Mouse (Mus musculus): ENCODE data around the gene Vars2.

The Vars2 gene

GRCm38 (mm10) chr17:35667334-35668065 lies at the start of gene Vars2:
Vars2 (minus strand) TSS chr17:35667592.
- DNase-seq = peak; percentile 98

- no peak for DNase-seq
These were observed 49.7 kb upstream of the Vars2 start for GRCm38 (mm10) chr17:35717080-35717479.

- no peak for DNase-seq
These were observed 48.7 kb upstream of the Vars2 start for GRCm38 (mm10) chr17:35716114-35716513.

- DNase-seq = no peak
These were observed 43.4 kb upstream of the Vars2 start for GRCm38 (mm10) chr17:35710705-35711347.

GRCm38 (mm10) chr17:35708611-35709010 lies 41.2 kb upstream of the Vars2 start:
- DNase-seq = no peak

- DNase-seq = no peak
These were observed 40.5 kb upstream of the Vars2 start for GRCm38 (mm10) chr17:35707929-35708328.

GRCm38 (mm10) chr17:35705836-35706235 lies 38.4 kb upstream of the Vars2 start:
- peak; percentile 61 for DNase-seq

GRCm38 (mm10) chr17:35704621-35705464 lies 37.5 kb upstream of the Vars2 start, which contains the start of gene Ddr1:
Ddr1 (minus strand) TSS chr17:35704621.
- DNase-seq = no peak

DNA sequence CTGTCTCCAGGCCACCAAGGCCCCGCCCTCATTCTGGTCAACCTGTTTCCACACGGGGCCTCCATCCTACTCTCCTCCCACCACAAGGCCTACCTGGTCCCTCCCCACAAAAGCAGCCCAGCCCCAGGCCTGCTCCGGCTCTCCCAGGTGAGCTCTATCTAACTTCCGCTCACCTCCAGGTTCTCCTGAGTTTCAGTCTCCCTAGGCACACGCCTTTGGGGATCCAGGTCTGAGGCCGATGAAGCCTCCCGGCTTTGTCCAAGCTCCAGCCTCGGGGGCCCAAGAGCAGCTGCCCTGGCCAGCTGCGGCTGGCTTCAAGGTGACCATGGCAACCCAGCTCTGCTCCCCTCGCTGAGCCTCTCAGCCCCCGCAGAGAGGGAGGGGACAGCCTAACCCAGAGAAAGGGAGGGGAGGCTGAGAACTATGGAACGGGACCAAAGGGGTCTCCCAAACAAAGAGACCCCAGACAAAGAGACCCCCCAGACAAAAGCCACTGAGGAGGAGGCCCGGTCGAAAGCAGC lies 36.4 kb upstream of the Vars2 start:
- no peak for DNase-seq

- no peak for DNase-seq
These were observed 35.7 kb upstream of the Vars2 start for GRCm38 (mm10) chr17:35703065-35703464.

GRCm38 (mm10) chr17:35702605-35703004 lies 35.2 kb upstream of the Vars2 start:
- no peak for DNase-seq

- DNase-seq = peak; percentile 52
These were observed 34.6 kb upstream of the Vars2 start for GRCm38 (mm10) chr17:35701978-35702461.

DNA sequence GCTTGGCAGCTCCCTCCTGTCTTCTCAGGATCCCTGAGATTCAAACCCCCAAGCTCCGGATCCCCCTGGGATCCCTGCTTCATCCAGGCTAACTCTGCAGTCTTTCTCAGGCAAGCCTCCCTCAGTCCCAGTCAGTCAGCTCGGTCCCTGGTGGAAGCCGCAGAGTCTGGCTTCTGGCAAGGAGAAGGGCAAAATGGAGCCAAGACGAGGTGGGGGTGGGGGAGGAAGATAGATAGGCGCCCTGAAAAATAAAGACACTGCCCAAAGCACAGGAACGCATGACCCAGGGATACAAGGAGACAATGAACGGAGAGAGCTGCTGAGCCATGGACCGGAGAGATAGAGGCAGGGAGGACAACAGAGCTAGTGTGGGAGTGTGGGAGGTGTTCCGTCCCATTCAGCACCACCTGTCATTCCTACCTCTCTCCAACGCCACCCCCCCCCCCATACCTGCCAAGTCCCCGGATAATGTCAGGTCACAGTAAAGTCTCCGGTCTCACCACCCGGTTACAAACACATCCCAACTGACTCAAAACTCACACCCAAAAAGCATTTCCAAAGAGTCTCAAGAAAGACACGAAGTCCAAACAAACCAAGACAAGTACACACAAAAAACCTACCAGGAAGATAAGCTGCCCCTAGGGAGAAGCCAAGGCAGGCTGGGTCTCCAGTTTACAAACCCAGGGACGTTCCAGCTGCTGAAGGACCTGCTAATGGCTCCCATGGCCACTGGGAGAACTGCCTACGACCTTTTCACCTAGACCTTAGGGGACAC lies 34.0 kb upstream of the Vars2 start:
- DNase-seq = no peak

- peak; percentile 83 for DNase-seq
These were observed 33.1 kb upstream of the Vars2 start for GRCm38 (mm10) chr17:35700371-35700961.

GRCm38 (mm10) chr17:35699919-35700318 lies 32.5 kb upstream of the Vars2 start:
- DNase-seq = peak; percentile 73

GRCm38 (mm10) chr17:35698501-35698883 lies 31.1 kb upstream of the Vars2 start:
- no peak for DNase-seq

DNA sequence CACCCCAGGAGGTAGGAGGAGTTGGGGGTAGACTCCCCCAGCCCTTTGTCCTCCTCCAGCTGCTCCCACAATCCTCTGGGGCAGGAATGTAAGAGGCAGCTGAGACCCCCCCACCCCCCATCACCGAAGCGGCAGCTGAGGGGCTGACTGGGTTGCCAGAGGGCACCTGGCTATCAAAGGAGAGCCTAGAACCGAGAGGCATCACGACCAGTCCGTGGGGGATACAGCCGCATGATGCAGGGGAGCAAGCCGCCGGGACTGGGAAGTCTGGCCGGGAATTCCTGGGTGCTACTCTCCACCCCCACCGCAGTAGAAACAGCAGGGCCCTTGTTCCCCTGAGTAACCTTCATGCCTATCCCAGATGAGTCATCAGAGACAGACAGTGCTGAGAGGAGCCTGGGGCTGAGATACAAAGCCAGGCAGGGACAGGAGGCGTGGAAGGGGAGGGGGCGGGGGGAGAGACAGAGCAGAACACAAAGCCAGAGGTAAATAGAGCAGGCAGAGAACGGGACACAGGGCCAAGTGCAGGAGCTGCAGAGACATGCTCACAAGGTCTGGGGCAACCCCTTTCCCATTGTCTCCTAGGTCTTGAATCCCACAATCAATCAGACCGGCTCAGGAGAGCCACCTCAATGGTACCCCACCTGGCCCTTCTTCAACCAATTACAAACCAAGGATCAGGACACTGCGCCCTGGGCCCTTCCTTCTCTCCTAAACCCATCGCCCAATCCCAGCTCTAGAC lies 30.5 kb upstream of the Vars2 start:
- no peak for DNase-seq

GRCm38 (mm10) chr17:35697429-35697758 lies 30.0 kb upstream of the Vars2 start:
- DNase-seq = no peak

DNA sequence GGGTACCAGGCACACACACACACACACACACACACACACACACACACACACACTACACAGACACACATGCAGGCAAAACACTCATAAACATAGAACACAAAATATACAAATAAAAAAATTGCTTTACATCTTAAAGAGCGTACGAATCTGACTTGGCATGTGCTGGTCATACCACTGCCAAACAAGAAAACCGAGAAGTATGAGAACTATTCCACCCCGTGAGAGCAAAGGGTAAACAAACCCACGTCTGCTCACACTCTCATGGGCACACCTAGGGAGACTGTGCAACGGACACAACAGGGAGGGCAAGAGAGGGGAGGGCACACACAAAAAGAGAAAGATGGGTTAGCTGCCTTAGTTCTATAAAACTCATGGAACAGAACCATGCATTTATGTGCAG lies 29.3 kb upstream of the Vars2 start:
- no peak for DNase-seq

DNA sequence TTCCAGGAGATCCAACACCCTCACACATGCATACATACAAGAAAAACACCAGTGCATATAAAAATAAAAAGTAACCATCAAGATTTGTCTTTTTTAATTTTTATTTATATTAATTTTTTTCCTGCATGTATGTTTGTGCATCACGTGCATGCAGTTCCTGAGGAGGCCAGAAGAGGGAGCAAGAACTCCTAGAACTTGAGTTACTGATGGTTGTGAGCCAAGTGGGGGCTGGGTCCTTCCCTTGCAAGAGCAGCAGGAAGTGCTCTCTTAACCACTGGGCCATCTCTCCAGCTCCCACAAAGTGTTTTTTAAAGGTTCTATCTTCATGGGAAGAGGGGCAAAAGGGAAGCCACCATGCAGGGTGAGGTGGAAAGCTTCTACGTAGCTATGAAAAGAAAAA lies 27.9 kb upstream of the Vars2 start:
- no peak for DNase-seq

DNA sequence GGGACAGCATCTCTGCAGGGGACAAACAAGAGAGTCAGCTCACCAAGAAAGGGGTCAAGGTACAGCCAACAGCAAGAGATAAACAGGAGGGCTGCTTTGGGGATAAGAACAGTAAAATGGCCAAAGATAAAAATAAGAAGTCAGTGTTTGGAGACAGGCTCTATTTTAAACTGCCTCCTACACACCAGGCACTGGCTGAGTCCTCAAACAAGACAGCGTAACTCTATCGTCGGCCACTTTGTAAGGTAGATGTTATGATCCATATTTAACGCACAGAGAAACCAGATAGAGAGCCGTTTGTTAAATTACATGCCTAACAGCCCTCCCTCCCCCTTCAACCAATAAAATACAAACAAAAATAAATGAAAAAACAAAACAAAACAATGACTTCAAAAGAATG lies 26.5 kb upstream of the Vars2 start:
- DNase-seq = no peak

Measured in lung, postnatal 14 days (tissue).